Mouse (Mus musculus) urinary bladder, postnatal 36 days (tissue): Measurements from ENCODE around the gene Grin3b.

Source experiments
- DNase-seq, 2 experiments: peaks; one replicate each; pipeline ENCODE4 v3.0.0; 2022; ENCODE audit warnings: low spot score in 2 of 2, mixed read lengths in 1 of 2

Grin3b gene

DNA sequence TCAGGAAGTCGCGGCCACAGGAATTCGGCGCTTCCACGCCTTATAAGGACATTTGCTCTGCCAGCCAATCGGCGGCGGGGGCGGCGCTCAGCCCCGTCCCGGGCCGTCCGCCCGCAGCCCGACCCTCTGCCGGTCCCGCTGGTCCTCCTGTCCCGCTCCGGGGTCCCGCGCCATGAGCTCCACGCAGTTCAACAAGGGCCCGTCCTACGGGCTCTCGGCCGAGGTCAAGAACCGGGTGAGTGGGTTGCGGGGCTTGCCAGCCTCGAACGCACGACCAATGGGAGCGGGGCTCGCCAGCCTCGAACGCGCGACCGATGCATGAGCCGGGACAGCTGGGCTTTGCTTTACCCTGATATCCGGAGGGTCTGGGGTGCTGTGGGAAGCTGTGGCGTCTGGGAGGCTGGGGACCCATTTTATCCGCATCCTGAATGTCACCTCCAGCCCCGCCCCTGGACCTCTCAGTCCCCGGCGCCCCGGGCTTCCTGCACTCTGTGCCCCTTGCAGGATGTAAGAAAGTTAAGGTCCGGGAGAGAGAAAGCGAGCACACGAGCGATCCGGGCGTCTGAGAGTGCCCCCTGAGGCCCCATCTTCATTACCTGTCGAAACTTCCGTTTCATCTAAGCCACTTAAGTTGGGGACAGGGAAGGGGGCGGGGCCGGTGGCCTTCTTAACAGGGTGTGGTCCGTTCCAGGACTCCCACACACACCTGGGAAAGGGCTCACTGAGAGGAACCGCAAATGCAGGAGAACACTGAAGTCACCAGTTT is 18.2 kb downstream of the Grin3b start, which contains the start of gene Cnn2:
TSS of gene Cnn2 (plus strand) at position 79 of the 766 bp plus-strand sequence.
- peak in 1 of 2 experiments; percentile 62 for DNase-seq

GRCm38 (mm10) chr10:79989272-79989786 is 18.8 kb downstream of the Grin3b start:
- no peak for DNase-seq

DNA sequence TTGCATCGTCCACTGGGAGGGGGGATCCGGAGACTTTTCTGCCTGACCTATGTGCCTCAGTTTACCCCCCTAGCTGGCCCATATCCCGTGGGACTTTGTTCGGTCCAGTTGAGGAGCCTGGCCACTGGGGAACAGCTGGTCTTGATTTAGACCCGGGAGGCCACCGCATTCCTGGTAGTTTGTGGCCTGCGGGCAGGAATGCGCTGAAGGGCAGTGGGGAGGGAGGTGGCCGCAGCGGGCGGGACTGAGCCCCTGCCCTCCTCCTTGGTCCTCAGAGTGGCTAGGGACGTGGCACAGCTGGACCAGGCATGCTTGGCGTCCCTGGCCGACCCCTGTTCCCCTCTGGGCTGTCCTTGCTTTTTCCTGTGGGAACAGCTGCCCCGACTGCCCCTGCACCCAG is 19.4 kb downstream of the Grin3b start:
- no peak for DNase-seq

- no peak for DNase-seq
These were observed 20.6 kb downstream of the Grin3b start for GRCm38 (mm10) chr10:79991099-79991498.

DNA sequence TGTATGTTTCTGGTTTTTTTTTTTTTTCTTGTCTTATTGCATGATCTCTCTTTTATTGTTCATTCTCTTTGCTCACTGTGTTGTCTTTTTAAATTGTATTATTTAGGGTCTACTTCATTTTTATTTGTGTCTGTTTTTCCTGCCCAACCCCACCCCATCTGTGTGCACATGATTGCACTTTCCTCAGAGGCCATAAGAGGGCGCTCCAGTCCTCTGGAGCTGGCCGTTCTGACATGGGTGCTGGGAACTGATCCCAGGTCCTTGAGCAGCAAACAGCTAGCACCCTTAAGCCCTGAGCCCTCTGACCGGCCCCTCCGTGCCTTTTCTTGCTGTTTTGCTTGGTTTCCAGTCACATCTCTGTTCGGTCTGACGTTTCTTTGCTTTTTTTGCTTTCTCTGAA is 21.0 kb downstream of the Grin3b start:
- no peak for DNase-seq

GRCm38 (mm10) chr10:79994397-79995115 is 24.0 kb downstream of the Grin3b start:
- DNase-seq, result no peak

- no peak for DNase-seq
These were observed 25.1 kb downstream of the Grin3b start for GRCm38 (mm10) chr10:79995636-79996035.

GRCm38 (mm10) chr10:79996272-79997033 is 25.9 kb downstream of the Grin3b start, which contains the start of gene Abca7:
TSS of gene Abca7 (plus strand) at chr10:79996494.
- DNase-seq, result peak; percentile 96 to 98

GRCm38 (mm10) chr10:79997034-79997760 is 26.7 kb downstream of the Grin3b start:
- peak in 1 of 2 experiments; percentile 55 for DNase-seq

DNA sequence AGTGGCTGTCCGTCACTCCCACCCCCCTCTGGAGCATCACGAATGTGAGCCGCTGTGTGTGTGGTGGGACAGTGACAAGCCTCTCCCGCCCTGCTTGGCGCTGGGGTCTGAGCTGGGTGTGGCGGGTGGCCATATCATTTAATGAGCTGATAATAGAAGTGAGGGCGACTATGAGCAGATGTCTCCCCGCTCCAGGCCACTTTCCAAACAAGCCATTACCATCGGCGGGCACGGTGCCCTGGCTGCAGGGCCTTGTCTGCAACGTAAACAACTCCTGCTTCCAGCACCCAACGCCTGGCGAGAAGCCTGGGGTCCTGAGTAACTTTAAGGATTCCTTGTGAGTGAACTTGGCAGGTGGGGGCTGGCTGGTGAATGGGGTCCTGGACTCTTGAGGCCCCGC is 27.3 kb downstream of the Grin3b start:
- DNase-seq, result peak; percentile 19 to 44

GRCm38 (mm10) chr10:80001945-80002344 is 31.4 kb downstream of the Grin3b start:
- no peak for DNase-seq

GRCm38 (mm10) chr10:80002829-80003228 is 32.3 kb downstream of the Grin3b start:
- no peak for DNase-seq

DNA sequence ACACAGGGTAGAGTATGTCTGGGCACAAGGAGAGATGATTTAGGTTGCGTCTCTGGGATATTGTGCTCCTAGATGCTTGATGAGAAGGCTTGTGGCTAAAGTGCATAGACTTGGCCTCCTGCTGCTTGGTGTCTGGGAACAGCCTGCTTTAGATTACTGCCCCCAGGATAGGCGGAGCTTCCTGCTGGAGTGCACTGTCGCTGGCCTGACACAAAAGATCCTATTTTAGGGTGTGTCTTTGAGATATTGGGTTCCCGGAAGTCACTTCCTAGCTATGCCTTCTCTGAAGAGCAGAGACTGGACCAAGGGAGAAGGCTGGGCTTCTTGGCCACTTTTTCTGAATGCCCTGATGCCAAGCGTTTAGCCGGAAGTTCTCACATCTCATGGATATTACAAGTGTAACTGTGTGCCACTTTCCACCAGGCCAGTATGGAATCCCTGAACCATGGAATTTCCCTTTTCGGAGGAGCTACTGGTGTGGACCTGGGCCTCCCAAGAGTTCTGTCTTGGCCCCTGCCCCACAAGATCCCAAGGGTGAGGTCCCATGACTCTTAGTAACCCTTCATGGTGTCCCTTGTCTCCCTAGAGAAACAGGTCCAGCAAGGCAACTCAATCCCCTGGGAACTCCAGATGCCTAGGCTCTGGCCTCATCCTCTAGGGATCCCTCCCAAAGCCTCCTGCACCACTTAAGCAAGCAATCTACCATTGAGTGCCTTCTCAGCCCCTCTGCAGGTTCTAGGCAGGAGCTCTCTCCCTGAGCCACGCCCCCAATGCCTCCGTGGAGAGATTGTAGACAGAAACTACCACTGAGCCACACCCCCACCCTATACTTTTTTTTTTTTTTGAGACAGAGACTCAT is 33.1 kb downstream of the Grin3b start:
- no peak for DNase-seq

DNA sequence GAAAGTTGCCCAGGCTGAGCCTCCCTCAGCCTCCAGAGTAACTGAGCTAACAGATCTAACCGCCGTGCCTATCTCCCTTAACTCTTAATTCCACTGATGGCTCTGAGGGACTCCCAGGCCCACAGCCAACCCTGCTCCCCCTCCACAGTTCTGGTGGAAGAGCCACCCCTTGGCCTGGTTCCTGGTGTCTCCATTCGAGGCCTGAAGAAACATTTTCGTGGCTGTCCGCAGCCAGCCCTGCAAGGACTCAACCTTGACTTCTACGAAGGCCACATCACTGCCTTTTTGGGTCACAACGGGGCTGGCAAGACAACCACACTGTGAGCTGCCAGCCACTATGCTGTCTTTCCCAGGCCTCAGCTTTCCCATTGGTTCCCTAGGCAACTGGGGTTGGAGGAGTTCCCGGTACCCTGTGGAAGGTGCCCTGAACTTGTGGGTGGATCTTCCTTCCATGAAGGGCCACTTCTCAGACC is 33.8 kb downstream of the Grin3b start:
- no peak for DNase-seq

- no peak for DNase-seq
These were observed 41.2 kb downstream of the Grin3b start for GRCm38 (mm10) chr10:80011740-80012139.

GRCm38 (mm10) chr10:80013609-80014008 is 43.1 kb downstream of the Grin3b start:
- no peak for DNase-seq

DNA sequence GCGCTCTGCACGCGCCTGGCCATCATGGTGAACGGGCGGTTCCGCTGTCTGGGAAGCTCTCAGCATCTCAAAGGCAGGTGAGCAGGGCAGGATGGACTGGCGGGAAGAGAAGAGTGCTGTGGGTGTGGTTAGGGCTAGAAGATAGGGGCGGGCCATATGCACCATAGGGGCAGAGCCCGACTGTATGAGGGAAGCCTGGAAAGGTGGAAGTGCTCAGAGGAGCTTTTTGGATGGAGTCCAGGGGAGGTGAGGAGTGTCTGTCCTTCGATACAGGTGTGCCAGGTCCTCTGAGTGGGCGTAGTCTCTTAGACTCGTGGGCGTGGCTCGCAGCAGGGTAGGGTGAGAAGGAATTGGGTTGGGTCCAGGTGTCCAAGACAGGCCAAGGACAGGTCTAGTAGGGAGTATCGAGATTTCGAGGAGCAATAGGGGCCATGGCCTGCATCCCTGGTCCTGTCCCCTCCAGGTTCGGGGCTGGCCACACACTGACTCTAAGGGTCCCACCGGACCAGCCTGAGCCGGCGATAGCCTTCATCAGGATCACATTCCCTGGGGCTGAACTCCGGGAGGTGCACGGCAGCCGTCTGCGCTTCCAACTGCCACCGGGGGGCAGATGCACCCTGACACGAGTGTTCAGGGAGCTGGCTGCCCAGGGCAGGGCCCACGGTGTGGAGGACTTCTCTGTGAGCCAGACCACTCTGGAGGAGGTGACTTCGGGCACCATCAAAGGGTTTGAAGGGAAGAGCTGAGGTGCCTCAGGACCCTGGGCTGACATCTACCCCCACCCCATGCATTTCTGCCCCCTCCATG is 44.2 kb downstream of the Grin3b start:
- no peak for DNase-seq

DNA sequence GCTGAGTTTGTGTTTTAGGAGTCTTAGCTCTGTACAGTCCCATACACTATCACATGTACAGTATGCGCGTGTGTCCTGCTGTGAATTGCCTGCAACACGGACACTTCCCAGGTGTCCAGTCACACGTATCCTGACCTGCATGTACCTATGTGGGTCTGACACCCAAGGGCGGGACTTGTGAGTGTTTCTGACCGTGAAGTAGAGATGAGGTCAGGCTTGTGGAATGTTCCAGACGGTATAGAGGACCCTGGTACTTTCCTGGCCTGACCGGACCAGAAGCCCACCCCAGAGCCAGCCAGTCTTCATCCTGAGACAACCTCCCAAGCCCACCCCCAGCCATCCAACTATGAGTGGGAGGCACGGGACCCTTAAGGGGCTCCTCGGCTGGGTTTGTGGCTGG is 45.1 kb downstream of the Grin3b start:
- no peak for DNase-seq

DNA sequence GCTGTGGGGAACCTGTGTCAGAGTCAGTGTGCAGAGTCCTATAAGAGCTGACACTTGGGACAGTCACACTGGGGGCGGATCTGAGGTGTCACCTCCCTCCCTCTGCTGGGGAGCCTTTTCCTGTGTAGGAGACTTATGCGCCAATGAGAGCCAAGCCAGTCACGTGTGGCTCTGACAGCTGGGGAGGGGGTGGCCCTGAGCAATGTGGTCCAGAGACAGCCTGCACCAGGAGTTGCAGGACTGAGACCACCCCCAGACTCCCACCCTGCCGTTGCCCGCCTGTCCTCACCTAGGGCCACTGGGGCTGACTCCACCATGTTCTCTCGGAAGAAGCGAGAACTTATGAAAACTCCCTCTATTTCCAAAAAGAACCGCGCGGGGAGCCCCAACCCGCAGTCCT is 46.0 kb downstream of the Grin3b start, which contains the start of gene Arhgap45:
TSS of gene Arhgap45 (plus strand) at position 143 of the 400 bp plus-strand sequence.
- no peak for DNase-seq
